Mouse (Mus musculus): Measurements from ENCODE around the gene Gm6217. TPM values are rescaled to one million over a fixed set of nuclear protein-coding genes. Genes with fewer than 3 reads are reported as not detected.
"Not testable (repeated sequence)": the region's sequence is repeated elsewhere in the genome, so short reads cannot be mapped to it uniquely, and the experiment has no call there.

Gm6217 gene
- total RNA-seq (2021) = not detected

GRCm38 (mm10) chr1:82931326-82931725, at the start of gene Gm6217:
Gene Gm6217 (minus strand): TSS chr1:82931399.
- intact Hi-C loops (cut with DNase I); DNase-seq (ENCODE audit: extremely low spot score in 1 of 2, low spot score in 2 of 2): not testable (repeated sequence)

GRCm38 (mm10) chr1:82977840-82978239, 46.6 kb upstream of the Gm6217 start:
- intact Hi-C loops (cut with DNase I) = no loop called here
- no peak for DNase-seq (ENCODE audit: extremely low spot score in 1 of 2, low spot score in 2 of 2)

GRCm38 (mm10) chr1:82975750-82976149, 44.6 kb upstream of the Gm6217 start:
- intact Hi-C loops (cut with DNase I) = no loop called here

GRCm38 (mm10) chr1:82974342-82974741, 43.1 kb upstream of the Gm6217 start:
- intact Hi-C loops (cut with DNase I) = no loop called here
- peak in 1 of 2 experiments; percentile 75 for DNase-seq (ENCODE audit: extremely low spot score in 1 of 2, low spot score in 2 of 2)

More at GRCm38 (mm10) chr1:82975750-82976149, 44.6 kb upstream of the Gm6217 start:
- DNase-seq (ENCODE audit: extremely low spot score in 1 of 2, low spot score in 2 of 2) = peak in 1 of 2 experiments; percentile 36

- DNase-seq (ENCODE audit: extremely low spot score in 1 of 2, low spot score in 2 of 2) = peak in 1 of 2 experiments; percentile 54
- intact Hi-C loops (cut with DNase I) = no loop called here
Observed at GRCm38 (mm10) chr1:82973901-82974300, 42.7 kb upstream of the Gm6217 start.

- DNase-seq (ENCODE audit: extremely low spot score in 1 of 2, low spot score in 2 of 2) = no peak
- intact Hi-C loops (cut with DNase I) = no loop called here
Observed at GRCm38 (mm10) chr1:82973244-82973643, 42.0 kb upstream of the Gm6217 start.

- intact Hi-C loops (cut with DNase I) = no loop called here
- no peak for DNase-seq (ENCODE audit: extremely low spot score in 1 of 2, low spot score in 2 of 2)
Observed at GRCm38 (mm10) chr1:82972046-82972445, 40.8 kb upstream of the Gm6217 start.

- no peak for DNase-seq (ENCODE audit: extremely low spot score in 1 of 2, low spot score in 2 of 2)
- intact Hi-C loops (cut with DNase I) = no loop called here
Observed at GRCm38 (mm10) chr1:82966413-82966812, 35.2 kb upstream of the Gm6217 start.

- intact Hi-C loops (cut with DNase I) = no loop called here
- no peak for DNase-seq (ENCODE audit: extremely low spot score in 1 of 2, low spot score in 2 of 2)
Observed at GRCm38 (mm10) chr1:82959870-82960385, 28.7 kb upstream of the Gm6217 start, which contains the start of gene Gm47955. Gene Gm47955 (plus strand): TSS chr1:82960286.

GRCm38 (mm10) chr1:82955913-82956312, 24.7 kb upstream of the Gm6217 start, which contains the start of gene Gm7544:
Gene Gm7544 (minus strand): TSS chr1:82956013.
- DNase-seq (ENCODE audit: extremely low spot score in 1 of 2, low spot score in 2 of 2); intact Hi-C loops (cut with DNase I): not testable (repeated sequence)

- no peak for DNase-seq (ENCODE audit: extremely low spot score in 1 of 2, low spot score in 2 of 2)
- intact Hi-C loops (cut with DNase I) = no loop called here
Observed at GRCm38 (mm10) chr1:82948601-82949000, 17.4 kb upstream of the Gm6217 start.

- intact Hi-C loops (cut with DNase I); DNase-seq (ENCODE audit: extremely low spot score in 1 of 2, low spot score in 2 of 2): not testable (repeated sequence)
Observed at GRCm38 (mm10) chr1:82946029-82946428, 14.8 kb upstream of the Gm6217 start.

GRCm38 (mm10) chr1:82943295-82943694, 12.1 kb upstream of the Gm6217 start, which contains the start of gene A030003K21Rik:
Gene A030003K21Rik (minus strand): TSS chr1:82943388.
- not testable (repeated sequence) for DNase-seq (ENCODE audit: extremely low spot score in 1 of 2, low spot score in 2 of 2)

GRCm38 (mm10) chr1:82942505-82942904, 11.3 kb upstream of the Gm6217 start:
- DNase-seq (ENCODE audit: extremely low spot score in 1 of 2, low spot score in 2 of 2); intact Hi-C loops (cut with DNase I): not testable (repeated sequence)

More at GRCm38 (mm10) chr1:82943295-82943694, 12.1 kb upstream of the Gm6217 start, which contains the start of gene A030003K21Rik:
- intact Hi-C loops (cut with DNase I) = not testable (repeated sequence)

- DNase-seq (ENCODE audit: extremely low spot score in 1 of 2, low spot score in 2 of 2) = no peak
- intact Hi-C loops (cut with DNase I) = no loop called here
Observed at GRCm38 (mm10) chr1:82938666-82939065, 7.5 kb upstream of the Gm6217 start.

GRCm38 (mm10) chr1:82930558-82930957, 641 bp downstream of the Gm6217 start:
- intact Hi-C loops (cut with DNase I); DNase-seq (ENCODE audit: extremely low spot score in 1 of 2, low spot score in 2 of 2): not testable (repeated sequence)

- intact Hi-C loops (cut with DNase I) = no loop called here
- DNase-seq (ENCODE audit: extremely low spot score in 1 of 2, low spot score in 2 of 2) = peak in 1 of 2 experiments; percentile 45
Observed at GRCm38 (mm10) chr1:82924650-82925049, 6.5 kb downstream of the Gm6217 start, which contains the start of gene A030014E15Rik. Gene A030014E15Rik (plus strand): TSS chr1:82924917.

GRCm38 (mm10) chr1:82913434-82913833, 17.8 kb downstream of the Gm6217 start:
- intact Hi-C loops (cut with DNase I) = not testable (repeated sequence)

GRCm38 (mm10) chr1:82913025-82913424, 18.2 kb downstream of the Gm6217 start, which contains the start of gene A030005L19Rik:
Gene A030005L19Rik (plus strand): TSS chr1:82913325.
- DNase-seq (ENCODE audit: extremely low spot score in 1 of 2, low spot score in 2 of 2) = no peak
- intact Hi-C loops (cut with DNase I) = no loop called here

More at GRCm38 (mm10) chr1:82913434-82913833, 17.8 kb downstream of the Gm6217 start:
- not testable (repeated sequence) for DNase-seq (ENCODE audit: extremely low spot score in 1 of 2, low spot score in 2 of 2)

GRCm38 (mm10) chr1:82905886-82906285, 25.3 kb downstream of the Gm6217 start:
- no peak for DNase-seq (ENCODE audit: extremely low spot score in 1 of 2, low spot score in 2 of 2)
- intact Hi-C loops (cut with DNase I) = no loop called here

Data from left cerebral cortex, postnatal 10 days (tissue).